Mouse (Mus musculus) cerebellum, adult 11 months (tissue): ENCODE results near the gene Kcnq2.

Experiments used
- DNase-seq: peaks from one replicate; pipeline ENCODE4 v3.0.0; 2022

Gene Kcnq2

DNA sequence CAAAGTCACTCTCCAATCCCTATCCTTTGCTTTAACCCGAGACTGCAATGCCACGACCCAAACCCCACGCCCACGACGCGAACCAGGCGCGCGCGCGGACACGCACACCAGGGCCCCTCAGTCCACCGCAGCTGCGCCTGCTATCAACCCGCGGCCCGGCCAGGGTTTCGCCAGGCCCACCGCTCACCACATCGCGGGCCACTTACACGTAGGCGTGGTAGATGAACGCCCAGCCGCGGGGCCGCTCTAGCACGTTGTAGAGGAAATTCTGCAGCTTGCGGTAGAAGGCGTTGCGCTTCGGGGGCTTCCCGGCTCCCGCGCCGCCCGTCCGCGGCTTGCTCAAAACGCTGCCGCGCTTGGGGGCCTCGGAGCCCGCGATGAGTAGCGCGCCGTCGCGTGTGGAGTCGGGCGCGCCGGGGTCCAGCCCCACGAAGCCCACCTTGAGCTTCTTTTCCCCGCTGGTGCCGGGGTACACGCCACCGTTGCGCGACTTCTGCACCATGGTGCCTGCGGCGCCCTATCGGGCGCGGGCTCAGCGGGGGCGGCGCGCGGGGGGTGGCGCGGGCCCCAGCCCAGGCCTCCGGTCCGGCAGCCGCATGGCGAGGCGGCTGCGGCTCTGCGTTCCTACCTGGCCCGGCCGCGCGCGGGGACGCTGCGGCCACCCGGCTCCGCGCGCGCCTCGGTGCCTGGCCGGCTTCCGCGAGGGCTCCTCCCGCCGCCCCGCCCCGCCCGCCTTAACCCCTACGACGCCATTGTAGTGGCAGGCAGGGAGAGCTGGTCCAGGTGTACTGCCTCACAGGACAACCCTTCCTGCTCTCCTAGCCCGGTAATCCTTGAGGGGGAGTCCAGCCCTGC lies at the start of gene Kcnq2:
Gene Kcnq2, minus strand, starts transcription at position 710 of the 855 bp plus-strand sequence.
- no peak for DNase-seq

DNA sequence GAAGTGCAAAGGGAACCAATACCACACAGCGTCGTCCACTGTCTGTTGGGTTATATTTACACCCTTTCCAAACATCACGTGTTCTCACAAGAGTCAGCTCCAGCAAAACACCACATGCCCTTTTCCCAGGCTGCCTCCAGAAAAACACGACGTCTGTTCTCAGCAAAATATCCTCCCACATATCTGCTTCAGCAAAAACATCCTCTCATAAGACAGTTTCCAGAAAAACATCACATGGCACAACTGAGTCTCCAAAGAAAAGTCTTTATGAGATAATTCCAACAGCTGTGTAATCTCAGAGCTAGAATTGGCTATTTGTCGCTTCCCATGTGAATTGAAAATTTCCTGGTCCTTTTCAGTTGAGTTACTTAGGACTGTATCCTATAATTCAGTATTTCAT lies 45.8 kb upstream of the Kcnq2 start:
- DNase-seq, result no peak

DNA sequence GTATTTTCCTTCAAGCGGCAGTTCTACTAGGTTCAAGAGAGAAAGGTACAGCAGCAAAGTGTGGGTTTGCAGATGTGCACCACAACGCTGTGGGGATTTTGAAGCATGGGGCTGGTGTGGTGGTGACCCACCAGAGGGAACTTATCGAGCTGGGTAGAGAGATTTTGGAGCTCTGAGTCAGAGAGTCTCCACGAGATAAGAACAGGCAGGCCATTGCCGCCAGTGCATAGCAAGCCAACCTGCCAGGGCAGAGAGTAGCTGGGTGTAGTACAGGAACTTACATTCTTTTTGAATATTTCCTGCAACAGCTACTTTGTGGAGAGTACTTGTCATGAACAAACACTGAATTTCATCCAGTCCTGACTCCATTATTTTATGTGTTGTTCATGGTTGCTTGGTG lies 43.4 kb upstream of the Kcnq2 start:
- DNase-seq, result no peak

DNA sequence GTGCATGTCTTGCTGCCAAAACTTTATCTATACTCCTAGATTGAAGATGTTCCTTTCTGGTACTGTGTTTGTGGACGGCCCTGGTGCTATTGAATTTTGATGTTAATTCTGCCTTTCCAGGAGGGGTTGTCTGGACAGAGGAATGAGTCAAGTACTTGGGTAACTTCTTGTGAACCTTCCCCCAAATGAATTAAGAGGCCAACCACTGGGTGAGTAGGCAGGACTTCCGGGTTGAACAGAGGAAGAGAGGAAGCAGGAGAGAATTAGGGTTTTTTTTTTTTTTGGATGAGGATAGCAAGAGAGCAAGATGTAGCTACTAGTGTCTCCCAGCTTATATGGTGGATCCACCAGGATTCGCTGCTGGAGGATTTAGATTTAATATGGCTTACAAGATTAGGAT lies 42.9 kb upstream of the Kcnq2 start:
- no peak for DNase-seq

DNA sequence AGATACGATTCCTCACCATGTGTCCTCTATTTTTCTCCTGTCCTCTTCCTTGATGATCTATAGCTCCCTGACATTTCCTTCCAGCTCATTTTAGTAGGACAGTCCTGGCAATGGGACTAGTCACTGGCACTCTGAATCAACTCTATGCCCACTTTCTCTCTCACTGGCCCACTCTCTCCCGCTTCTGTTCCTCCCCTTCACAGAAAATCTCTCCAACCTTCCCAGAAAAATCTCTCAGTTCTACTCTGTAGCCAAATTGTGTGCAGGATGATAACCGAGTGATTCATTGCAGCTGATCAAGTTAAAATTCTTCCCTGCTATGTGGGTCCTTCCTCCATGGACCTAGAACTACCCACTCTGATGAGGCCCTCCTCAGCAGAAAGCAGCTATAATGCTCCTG lies 39.5 kb upstream of the Kcnq2 start:
- no peak for DNase-seq

DNA sequence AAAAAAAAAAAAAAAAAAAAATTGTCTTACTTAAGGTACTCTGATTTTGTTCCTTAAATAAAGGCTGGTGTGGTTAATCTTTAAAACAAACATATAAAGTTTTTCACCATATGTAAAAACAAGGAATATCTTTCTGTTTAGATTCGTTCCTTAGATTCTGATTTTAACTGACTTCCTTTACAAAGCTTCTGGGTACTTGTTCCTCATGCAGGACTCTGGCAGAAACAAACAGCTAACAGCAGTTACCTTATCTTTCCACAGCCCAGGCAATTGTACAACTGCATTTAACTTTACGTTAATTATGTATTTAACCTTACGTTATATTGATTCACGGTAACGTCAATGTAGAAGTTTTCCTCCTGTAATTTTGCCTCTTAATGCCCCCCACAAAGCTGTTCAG lies 31.4 kb upstream of the Kcnq2 start:
- no peak for DNase-seq

DNA sequence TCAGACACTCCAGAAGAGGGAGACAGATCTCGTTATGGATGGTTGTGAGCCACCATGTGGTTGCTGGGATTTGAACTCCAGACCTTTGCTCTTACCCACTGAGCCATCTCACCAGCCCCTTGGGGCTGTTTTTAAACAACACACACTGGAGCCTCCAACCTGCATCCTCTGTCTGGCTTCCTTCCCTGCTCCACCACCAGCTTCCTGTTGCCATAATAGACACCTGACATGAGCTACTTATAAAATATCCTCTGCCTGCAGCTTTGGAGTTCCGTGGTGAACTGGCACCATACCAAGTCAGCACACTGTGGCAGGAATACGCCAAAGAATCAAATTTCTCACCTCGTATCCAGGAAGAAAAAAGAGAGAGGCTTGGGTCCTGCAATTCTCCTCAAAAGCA lies 25.7 kb upstream of the Kcnq2 start:
- DNase-seq, result no peak

DNA sequence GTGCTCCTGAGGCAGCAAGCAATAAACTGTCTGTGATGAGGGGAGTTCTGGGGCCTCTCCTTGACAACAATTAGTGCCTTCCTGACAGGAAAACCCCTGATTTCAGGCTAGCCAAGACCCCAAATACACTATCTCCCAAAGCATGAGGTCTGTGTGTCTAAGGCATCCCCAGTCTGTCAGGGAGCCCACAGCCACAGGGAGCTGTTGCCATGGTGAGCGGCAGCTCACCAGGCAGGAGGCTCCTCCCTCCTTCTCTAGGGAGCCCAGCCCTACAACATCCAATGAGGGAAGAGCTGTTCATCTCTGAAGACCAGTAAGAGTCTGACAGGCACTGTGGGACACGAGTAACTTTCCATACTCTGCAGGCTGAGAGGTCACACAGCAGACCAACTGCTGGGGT lies 24.7 kb upstream of the Kcnq2 start:
- DNase-seq, result no peak

DNA sequence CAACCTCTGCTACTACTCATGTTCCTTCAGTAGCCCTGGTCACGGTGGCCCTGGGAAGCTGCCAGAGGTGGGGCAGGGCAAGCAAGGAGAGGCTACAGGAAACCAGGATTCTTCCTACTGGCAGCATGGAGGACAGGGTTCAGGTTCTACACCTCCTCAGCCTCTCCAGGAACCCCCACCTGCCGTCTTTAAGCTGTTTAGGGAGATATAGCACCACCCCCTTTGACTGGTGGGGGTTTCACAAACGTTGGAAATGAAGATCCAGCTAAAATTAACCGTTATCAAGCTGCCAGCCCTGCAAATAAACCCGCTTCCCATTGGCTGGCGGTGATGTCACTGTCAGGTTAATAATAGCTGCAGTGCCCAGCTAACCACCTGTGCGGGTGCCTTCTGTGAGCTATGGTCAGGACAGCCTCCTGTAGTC lies 24.0 kb upstream of the Kcnq2 start:
- DNase-seq, result peak; percentile 85

DNA sequence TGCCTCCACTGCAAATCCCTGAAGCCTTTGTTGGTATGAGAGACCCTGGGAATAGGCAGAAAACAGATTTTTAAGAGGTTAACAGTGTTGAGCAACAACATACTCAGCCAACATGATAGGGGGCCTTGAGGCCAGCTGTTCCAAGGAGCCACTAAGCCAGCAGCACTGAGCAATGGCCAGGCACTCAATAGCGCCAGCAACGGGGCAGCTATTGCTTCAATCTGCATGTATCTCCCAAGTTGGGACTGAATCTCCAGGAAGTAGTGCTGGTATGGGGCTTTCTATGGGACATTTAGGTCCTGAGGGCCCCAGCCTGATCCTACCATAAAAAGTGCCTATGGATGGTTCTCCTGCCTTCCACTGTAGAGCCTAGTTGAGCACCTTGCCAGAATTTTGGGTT lies 23.4 kb upstream of the Kcnq2 start:
- DNase-seq, result peak; percentile 20

DNA sequence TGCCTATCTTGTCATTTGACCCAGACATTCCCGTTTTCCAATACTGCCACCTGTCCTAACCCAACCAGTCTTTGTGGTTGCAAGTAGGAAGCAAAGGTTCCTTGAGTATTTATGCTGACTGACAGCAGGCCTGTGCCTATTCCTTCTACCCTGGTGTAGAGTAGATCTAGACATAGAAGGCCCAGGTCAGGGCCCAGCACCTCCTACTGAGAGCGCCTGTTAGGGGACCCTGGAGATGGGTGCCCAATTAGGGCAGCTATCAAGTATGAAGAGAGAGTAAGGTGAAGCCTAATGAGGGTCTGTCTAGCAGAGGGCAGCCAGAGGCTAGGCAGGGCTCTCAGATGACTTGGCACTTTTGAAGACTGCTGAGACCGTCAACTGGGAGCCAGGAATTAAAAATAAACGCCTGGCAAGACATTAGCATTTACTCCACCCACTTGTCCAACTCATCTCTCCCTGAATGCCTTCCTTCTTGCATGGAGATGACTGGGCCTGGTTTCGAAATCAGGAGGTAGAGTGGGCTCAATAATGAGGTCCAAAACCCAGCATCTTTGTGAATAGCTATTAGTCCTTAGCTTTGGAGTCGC lies 22.7 kb upstream of the Kcnq2 start:
- peak; percentile 28 for DNase-seq

DNA sequence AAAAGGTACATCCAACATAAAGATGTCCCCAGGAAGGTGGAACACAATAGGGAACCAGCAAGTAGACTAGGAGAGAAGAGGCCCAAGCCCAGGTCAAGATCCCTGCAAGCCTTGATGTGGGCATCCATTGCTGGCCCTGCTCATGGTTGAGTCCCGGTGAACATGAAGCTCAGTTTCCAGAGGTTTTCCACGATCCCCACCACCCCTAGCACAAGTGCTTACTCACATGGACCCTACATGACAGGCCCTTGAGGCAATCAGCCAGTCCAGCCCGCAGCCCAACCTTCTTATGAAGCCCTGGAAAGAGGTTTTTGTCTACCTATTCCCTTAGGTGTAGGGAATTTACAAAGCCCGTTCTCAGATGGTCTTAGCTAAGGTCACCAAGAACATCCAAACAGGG lies 22.1 kb upstream of the Kcnq2 start:
- no peak for DNase-seq

DNA sequence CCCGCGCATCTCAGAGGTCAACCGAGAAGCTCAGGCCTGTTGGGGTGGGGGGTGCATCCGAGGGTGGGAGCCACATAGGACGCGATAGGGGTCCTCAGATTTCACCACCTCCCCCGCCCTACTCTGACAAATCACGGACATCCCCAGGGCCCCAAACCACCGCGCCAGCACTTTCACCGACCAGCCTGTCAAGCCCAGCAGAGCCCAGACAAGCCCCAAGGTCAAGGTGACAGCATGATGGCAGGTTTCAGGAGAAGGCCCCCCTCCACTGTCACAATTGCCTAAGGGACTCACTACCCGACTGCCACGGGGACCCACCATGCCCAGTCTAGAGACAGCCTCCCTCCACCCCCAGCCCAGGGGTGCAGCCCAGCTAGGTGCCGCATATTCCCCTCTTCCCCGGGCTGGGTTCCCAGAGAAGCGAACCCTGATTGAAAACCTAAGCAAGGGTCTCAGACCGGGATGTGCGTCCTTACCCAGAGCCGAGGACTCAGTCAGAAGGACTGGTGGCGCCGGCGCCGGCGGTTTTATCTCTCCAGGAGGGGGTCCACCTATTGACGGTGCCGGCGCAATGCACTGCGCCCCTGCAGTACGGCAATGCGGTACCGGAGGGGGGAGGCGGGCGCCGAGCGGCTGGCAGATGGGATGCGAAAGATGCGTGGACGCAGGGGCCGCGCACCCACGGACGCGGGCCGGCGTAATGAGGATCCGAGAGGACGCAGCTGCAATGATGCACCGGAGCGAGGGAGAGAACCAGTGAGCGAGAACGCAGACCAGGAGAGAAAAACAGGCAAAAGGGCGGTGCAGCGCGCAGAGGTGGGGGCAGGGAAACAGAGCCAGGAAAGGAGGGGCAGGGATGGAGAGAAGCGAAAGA lies 21.4 kb upstream of the Kcnq2 start, which contains the start of gene Eef1a2:
Gene Eef1a2, minus strand, starts transcription at position 767 of the 874 bp plus-strand sequence.
- peak; percentile 85 for DNase-seq

DNA sequence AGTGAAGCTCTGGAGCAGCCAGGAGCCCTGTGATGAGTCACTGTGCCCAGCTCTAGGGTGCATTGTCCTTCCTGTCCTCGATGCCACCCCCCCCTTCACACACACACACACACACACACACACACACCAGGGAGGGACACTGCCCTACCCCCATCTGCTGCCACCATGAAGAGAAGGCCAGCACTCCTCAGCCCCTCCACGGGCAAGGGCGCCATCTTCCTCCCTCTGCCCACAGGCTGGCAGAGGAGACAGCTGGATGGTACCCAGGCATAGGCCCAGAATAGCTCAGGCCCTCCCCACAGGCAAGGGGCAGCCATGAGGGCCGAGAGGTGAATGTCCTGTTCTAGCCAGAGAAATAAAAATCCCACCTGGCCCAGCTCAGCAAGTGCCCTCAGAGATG lies 20.7 kb upstream of the Kcnq2 start:
- peak; percentile 75 for DNase-seq

DNA sequence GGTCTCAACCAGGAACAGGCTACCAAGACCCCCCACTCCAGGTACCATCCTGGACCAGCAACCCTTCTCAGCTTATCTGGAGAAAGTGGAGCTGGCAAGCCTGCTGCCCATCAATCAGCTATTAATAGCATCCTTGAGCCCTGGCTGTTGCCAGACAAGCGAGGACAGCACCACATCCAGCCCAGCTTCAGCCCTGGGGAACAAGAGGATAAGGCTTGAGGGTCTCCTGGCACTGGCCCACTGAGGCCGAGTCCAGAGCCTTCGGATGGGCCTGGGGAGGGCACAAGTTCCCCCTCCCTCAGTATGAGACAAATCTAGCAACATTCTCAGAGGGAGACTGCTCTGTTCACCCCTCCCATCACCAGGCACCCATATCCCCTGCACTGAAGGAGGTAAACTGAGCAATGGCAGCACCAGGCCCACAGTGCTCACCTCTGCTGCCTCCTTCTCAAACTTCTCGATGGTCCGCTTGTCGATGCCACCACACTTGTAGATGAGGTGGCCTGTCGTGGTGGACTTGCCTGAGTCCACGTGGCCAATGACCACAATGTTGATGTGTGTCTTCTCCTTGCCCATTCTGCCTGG lies 19.8 kb upstream of the Kcnq2 start:
- DNase-seq, result peak; percentile 44

DNA sequence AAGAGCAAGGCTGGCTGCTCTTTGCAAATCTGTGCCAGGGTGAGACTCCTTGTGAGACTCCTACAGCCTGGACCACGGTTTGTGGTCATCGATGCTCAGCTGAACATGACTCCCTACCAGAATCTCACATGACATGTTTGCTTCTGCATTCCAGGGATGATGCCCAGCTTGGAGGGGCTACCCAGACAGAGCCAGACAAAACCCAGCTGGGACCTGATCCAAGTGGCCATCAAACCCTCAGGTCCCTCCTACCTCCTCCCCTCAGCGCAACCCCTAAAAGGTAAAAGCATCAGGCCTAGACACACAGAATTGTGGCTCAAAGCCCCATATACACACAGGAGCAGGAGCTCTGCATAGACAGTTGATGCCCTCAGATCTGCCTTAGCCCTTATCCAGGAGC lies 19.3 kb upstream of the Kcnq2 start:
- peak; percentile 41 for DNase-seq

DNA sequence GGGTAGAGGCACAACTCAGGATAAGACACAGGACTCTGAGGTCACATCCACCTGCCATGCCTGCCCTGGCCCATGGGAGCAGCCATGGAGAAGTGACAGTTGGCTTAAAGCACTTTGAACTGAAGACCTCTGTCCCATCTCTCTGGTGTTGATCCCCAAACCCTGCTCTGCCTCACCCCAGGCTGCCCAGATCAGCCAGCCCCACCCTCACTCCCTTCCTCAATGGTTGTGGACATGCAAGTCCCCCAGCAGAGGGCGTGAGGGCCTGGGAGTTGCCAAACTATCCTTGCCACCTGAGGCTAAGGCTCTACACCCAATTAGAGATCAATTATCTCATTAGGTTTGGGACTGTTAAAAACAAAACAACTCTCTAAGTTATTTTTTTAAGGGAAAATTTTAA lies 18.7 kb upstream of the Kcnq2 start:
- peak; percentile 56 for DNase-seq

DNA sequence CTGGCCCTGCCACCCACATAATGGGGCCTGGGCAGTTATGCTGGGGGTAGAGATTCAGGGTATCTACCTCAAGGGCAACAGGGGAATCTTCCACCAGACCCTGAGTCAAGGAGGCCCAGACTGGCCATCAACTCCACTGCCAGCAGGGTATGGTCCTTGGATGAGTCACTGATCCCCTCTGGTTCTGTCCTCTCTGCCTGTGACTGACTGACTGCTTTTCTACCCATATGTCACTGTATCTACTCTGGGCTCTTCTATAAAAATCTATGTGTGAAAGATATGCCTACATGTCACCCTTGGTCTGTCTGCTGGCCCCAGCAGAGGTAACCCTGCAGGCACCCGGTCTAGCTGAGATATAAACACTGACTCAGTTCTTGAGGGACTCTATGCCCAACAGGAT lies 18.0 kb upstream of the Kcnq2 start:
- no peak for DNase-seq

DNA sequence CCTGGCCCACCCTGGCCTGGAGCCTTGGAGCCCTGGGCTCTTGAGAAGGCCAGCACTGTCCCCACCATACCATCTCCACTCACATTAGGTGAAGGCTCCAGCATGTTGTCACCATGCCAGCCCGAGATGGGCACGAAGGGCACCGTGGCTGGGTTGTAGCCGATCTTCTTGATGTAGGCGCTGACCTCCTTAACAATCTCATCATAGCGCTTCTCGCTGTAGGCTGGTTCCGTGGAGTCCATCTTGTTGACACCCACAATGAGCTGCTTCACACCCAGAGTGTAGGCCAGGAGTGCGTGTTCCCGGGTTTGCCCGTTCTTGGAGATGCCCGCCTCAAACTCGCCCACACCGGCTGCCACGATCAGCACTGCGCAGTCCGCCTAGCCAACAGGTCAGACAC lies 17.6 kb upstream of the Kcnq2 start:
- peak; percentile 35 for DNase-seq

DNA sequence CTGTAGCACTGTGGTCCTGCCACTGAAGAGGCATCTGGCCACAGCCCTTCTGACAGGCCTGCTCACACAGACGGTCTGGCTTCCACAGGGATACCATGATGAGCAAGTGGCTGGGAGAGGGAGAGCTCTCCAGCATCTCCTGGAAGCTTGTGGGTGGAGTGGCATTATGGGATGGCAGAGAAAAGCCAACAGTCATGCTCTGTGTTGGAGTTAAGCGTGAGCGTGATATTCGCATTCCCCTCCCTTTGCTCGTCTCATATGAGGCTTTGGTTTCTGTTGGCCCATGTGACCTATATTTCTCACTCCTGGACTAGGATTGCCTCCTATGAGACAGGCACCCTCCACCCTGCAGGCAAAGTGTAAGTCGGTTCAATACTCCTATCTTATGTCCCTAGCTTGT lies 15.2 kb upstream of the Kcnq2 start:
- DNase-seq, result no peak

DNA sequence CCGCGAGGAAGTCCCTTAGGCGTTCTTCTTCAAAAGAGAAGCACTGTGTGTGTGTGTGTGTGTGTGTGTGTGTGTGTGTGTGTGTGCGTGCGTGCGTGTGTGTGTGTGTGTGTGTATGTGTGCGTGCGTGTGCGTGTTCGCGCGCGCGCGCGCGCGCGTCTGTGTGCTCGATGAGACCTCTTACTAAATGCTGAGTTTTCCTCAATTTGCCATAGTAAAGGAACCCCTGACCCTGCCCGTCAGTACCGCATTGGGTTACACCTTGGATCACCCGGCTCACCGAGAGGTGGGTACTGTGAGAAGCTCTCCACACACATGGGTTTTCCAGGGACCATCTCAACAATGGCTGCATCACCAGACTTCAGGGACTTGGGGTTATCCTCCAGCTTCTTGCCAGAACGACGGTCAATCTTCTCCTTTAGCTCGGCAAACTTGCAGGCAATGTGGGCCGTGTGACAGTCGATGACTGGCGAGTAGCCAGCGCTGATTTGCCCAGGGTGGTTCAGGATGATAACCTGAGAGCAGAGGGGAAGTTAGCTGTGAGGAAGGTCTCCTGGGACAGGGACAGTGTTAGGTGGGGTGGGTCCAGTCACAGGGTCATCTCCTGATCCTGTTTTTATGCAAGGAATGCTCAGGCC lies 13.3 kb upstream of the Kcnq2 start:
- DNase-seq, result no peak

DNA sequence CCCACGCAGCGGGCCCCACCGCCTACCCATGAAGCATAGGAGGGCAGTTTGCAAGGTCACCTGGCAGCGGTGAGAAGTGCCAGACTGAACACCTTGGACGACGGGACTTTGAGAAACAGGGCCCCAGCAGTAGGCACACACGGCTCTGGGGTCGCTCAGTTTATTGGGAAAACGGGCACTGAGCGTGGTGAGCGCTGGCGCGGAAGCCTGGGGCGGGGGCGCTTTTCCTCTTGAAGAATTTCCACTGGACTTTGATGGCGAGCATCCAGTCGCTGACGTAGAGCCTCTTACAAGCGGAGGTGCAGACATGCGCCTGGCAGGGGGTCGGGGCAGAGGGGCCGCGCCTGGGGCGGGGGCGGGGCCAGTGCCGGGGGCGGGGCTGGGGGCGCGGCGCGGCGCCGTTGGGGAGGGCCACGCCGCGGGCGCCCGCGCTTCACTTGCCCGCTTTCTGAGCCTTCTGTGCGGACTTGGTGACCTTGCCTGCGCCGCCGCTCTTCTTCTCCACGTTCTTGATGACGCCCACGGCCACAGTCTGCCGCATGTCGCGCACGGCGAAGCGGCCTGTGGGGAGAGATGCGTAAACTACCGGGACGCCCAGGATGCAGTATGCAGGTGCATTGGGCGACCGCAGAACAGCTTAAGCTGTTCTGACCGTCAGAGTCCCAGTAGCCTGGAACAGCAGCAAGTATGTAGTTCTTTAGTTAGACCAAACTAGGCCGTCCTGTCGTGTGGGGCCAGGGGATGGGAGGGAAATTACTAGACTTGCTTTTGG lies 12.6 kb upstream of the Kcnq2 start:
- no peak for DNase-seq
